Mouse (Mus musculus): Measurements from ENCODE around the gene Coasy.
"Not testable (repeated sequence)": the region's sequence is repeated elsewhere in the genome, so short reads cannot be mapped to it uniquely, and the experiment has no call there.

The Coasy gene

GRCm38 (mm10) chr11:101095314-101096024, 13.1 kb downstream of the Coasy start, which contains the start of gene Psmc3ip:
Psmc3ip (minus strand) TSS chr11:101095436.
- DNase-seq: peak; percentile 94

DNA sequence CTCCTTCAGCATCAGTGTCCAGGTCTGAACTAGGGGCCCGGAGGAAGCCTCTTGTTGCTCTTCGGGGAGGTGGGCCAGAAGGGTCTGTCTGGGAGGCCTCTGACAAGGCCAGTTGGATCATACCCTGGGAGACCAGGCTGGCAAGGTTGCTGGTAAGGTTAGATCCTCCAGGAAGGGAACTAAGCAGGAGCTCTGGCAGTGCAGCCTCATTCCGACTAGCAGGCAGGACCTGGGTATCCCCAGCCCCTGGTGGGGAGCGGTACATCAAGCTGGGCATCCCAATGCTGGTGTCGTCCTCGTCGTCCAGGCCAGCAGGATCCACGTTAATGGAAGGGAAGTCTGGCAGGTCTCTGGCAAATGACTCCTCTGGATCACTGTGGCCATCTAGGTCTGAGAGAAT, 15.9 kb downstream of the Coasy start:
- DNase-seq: no peak

GRCm38 (mm10) chr11:101103011-101103410, 20.6 kb downstream of the Coasy start:
- no peak for DNase-seq

GRCm38 (mm10) chr11:101109351-101109750, 27.0 kb downstream of the Coasy start:
- DNase-seq: no peak

DNA sequence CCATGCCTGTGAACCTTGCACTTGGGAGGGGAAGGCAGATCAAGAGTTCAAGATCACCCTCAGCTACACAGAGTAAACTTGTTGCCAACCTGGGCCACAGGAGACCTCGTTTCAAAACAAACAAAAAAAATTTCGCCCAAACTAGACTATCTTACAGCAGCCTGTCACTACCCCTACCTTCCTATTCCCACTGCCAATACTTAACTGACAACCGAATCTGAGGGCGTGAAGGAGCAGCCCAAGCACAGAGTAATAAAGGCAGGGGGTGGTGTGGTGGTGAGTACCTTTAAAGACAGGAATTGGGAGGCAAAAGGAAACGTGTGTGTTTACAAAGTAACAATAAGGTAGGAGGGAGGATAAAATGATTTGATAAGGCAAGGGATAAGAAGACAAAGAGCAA, 28.3 kb downstream of the Coasy start:
- no peak for DNase-seq

GRCm38 (mm10) chr11:101111178-101111577, 28.8 kb downstream of the Coasy start:
- DNase-seq: no peak

DNA sequence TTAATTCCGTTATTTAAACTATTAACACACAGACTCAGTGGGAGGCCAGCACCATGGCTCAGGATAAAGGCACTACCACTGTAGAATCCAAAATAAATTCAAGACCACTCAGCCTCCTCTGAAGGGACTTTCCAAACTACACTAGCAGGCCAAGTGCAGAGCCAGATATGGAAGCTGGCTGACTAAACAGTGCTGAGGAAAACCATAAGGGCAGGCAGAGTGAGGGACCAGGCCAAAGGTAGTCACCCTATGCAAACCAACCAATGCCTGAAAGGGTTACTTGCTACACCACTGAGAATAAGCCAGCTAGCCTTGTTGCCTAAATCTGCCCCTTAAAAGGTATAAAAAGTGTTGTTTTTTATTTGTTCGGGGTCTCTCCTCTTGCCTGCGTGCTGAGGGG, 29.8 kb downstream of the Coasy start:
- DNase-seq: no peak

DNA sequence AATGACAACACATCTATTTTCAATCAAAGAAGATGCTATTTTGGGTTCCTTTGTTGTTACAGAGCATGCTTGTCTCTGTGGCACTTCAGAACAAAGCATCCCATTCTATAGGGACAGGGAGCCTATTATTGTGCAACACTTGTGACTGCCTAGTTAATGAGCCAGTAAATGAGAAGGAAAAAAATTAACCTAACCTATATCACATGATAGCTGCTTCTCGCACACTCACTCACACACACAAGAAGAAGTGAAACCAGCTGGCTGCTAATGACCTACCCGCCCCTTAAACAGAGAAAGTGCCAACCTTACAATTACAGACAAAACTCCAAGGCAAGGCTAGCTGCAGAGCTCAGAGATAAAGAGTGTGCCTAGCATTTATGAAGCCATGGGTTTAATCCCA, 33.2 kb downstream of the Coasy start:
- DNase-seq: peak; percentile 66 to 67

- no peak for DNase-seq
Observed at GRCm38 (mm10) chr11:101118105-101118504, 35.7 kb downstream of the Coasy start.

DNA sequence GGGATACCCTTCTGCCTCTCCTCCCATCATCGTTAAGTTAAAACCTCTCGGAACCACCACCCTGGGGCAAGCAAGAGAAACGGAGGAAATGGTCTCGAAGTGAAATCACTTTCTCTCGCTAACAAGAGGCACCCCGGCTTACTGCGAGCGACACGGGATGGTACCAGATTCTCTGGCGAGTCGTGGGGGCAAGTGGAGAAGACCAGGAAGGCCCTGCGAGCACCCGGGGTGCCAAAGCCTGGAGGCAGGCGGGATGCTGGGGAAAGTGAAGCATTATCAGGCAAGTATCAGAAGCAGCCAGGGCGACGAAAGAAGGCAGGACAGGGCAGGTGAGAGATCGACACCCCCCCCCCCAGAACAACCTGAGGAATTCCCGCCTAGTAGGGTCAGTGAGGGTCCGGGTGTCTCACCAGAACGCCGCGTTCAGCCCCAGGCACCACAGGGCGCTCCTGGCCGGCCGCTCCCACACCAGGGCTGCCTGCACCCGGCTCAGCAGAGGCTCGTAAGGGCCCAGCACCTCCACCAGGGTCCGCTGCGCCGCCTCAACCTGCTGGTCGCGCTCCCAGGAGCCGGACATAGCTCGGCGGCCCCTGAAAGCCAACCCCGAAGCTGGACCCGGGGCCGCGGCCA, 36.9 kb downstream of the Coasy start:
- DNase-seq: peak in 1 of 2 experiments; percentile 26

DNA sequence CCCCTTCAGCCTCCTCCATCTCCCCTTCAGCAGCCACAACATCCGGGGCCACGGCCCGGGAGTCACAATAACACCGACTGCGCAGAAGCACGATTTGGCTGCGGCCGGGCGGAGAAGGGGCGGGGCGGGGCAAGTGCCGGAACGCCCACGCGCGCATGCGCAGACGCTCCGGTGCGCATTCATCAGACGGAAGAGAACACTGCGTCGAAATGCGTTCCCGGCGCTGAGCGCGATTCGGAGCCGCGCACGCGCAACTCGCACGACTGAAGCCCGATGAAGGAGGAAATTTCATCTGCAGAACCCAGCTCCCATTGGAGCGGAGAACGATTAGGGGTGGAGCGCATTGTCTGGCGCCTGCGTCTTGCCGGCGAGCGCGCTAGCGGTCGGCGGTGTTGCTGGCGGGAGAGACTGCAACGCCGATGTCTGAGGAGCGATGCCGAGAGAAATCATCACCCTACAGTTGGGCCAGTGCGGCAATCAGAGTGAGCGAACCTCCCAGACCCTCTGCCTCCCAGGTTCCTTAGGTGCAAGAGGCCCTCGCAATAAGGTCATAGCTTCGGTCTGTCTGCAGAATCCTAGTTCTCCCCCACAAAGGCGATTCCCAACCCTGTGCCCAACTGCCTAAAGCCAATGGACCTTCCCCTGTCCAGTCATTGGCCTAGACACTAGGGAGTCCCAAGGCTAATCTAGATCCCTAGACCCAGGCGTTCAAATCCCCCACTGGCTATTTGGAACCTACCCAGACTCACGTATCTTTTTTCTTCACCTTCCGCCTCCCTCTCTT, 37.6 kb downstream of the Coasy start, which contains the start of the genes Retreg3 and Tubg1:
TSS of gene Retreg3 (minus strand) at position 133 of the 784 bp plus-strand sequence.
TSS of gene Tubg1 (plus strand) at position 178 of the 784 bp plus-strand sequence.
- peak; percentile 99 for DNase-seq

DNA sequence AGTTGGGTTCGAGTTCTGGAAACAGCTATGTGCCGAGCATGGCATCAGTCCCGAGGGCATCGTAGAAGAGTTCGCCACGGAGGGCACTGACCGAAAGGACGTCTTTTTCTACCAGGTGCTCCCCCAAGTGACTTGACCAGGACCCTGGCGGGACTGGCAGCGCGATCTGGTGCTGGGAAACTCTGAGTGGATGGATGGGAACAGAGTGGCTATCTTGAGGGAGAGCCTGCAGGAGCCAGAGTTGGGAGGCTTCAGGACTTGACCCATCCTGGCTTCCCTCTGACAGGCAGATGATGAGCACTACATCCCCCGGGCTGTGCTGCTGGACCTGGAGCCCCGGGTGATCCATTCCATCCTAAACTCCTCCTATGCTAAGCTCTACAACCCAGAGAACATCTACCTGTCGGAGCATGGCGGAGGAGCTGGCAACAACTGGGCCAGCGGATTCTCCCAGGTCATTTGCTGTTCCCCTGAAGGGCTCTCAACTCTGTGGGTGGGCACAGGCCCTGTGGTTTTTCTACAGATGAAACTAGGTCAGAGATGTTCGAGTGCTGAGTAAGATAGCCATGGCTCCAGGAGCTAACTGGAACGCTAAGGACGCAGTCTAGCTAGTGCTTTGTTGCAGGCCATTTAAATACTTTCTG, 38.3 kb downstream of the Coasy start:
- no peak for DNase-seq

DNA sequence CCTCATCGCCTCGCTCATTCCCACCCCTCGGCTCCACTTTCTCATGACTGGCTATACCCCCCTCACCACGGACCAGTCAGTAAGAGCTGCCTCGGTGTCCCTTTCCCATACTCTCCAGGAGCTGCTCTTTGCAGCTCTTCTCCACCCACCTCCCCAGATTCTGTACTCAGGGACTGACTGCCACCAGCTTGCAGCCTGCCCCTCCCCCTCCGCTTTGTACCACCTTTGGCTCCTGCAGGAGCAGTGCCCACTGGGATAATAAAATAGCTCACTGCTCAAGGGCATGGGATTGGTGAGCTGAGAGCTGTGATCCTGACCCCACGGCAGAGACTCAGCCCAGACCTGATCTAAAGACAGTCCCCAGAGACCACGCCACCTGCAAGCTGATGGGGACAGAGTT, 42.1 kb downstream of the Coasy start:
- not testable (repeated sequence) for DNase-seq

DNA sequence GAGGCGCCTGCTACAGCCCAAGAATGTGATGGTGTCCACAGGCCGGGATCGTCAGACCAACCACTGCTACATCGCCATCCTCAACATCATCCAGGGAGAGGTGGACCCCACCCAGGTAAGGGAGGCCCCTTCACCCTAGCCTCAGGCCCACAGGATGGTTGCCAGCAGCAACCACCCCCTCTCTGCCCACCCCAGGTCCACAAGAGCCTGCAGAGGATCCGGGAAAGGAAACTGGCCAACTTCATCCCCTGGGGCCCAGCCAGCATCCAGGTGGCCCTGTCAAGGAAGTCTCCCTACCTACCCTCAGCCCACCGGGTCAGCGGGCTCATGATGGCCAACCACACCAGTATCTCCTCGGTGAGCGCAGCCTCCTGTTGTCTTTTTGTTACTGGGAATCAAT, 42.6 kb downstream of the Coasy start:
- DNase-seq: not testable (repeated sequence)

GRCm38 (mm10) chr11:101127075-101127474, 44.7 kb downstream of the Coasy start:
- DNase-seq: peak; percentile 67 to 69

GRCm38 (mm10) chr11:101128996-101129577, 46.7 kb downstream of the Coasy start:
- DNase-seq: no peak

DNA sequence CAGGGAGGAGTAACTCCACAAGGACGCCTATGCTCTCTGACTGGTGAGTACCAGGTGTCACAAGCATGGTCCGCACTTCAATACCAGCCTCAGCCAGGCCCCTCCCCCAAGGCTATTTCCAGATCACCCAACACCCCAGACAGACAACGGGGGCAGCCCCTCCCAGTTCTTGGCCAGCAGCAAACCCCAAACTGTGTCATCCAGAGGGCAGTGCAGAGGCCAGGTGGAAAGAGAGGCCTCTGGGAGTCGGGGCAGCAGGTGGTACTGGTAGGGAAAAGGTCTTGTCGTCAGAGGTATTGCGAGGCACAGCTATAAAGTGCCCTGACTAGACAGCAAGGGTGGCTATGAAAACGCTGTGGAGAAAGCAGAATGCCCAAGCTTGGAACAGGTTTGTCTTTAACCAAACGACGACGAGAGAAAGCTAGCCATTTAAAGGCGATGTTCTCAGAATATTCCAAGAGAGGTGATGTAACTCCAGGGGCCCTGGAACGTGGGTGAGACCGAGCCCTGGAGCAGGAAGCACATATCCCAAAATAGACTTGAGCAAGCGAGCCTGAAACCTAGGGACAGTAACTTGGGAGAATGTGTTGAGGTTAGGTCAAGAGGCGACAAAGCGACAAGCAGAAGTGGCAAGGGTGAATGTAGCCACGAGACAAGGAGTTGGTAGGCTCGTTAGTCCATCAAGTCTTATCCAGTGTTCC, 47.8 kb downstream of the Coasy start:
- no peak for DNase-seq

GRCm38 (mm10) chr11:101131187-101131586, 48.8 kb downstream of the Coasy start:
- DNase-seq: no peak

DNA sequence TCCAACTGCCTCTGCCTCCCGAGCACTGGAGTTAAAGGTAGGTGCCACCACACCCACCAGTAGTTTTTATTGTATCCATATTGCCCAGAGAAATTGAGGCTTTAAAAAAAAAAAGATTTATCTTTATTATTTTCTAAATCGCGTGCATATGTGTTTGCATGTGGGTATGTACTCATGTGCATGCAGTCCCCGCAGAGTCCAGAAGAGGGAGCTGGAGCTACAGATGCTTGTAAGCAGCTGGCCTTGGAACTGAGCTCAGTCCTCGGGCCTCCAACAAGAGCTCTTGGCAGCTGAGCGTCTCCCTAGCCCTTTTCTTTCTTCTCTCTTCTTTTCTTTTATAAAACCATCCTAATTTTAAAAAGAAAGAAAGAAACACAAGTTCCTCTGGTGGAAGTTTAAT, 49.3 kb downstream of the Coasy start:
- DNase-seq: peak in 1 of 2 experiments; percentile 28

DNA sequence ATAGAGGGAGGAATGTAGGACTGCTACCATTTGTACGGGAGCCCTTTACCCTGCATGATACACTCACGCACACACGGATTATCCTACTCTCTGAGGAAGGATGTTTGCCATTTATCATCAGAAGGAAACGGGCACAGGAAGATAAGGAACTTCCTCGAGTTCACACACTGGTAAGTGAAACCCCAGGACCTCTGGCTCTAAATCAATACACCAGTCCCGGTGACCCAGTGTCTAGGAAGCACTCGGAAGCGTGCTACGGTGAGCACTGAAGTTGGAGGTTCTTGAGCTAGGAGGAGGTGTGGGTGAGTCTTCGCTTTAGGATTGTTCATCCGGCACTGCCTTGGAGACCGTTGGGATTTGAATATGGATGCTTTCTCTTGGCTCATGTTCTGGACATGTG, 50.7 kb downstream of the Coasy start:
- no peak for DNase-seq

DNA sequence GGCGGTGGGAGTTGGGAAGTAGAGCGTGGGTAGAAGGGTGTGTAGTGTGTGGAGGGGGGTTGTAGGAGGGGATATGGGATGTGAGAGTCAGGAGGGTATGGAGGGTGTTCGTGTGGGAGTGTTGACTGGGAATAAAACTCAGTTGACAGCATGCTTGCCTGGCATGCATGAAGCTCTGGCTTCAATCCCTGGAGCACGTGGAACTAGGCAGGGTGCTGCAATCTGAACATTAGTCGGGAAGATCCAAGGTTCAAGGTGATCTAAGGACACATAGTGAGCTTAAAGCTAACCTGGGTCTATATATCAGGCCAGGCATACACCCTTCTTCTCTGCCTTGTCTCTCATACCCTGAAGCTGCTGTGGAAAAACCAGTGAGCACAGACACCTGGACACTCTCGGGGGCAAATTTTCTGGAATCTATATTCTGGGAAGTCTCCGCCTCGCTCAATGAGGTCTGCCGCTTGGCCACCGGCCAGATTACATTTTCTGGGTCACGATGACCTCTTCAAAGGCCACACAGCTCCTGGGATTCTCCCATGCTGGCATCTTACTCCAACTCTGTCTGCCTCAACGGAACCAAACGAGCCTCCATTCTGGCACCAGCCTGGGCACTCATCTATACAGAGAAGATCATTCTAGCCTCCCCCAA, 52.0 kb downstream of the Coasy start:
- no peak for DNase-seq

Measured in B cell, adult 2 months (primary cell).